Mouse (Mus musculus) heart, postnatal 0 days (tissue): ENCODE data around the gene Map1a. TPM values are rescaled to one million over a fixed set of nuclear protein-coding genes. Genes with fewer than 3 reads are reported as not detected.

ENCODE experiments used
- ATAC-seq: fragments of 200-750 bp; cut with Nextera tagmentation; 2 replicates; pipeline ENCODE4 v1.8.0; 2017; ENCODE audit warnings: low read depth, moderate number of reproducible peaks, moderate library complexity; ENCODE audit not compliant: insufficient read depth
- DNase-seq: peaks from one replicate; pipeline ENCODE4 v3.0.0-alpha.2; 2016; ENCODE audit warnings: low spot score
- H3K27ac ChIP-seq: fragments of 300-500 bp; sonication (generic); 2 replicates; pipeline ENCODE4 v1.5.1; 2014; ENCODE audit warnings: low read depth, mild to moderate bottlenecking
- H3K27me3 ChIP-seq: fragments of 300-500 bp; sonication (generic); 2 replicates; pipeline ENCODE4 v1.6.1; 2014; ENCODE audit warnings: low read length, mixed read lengths; ENCODE audit not compliant: control insufficient read depth, insufficient read depth
- H3K36me3 ChIP-seq: fragments of 300-500 bp; sonication (generic); replicated peaks from 2 replicates; pipeline ENCODE4 v1.6.1; 2014; ENCODE audit warnings: low read length, mixed read lengths; ENCODE audit not compliant: control insufficient read depth, insufficient read depth
- H3K4me1 ChIP-seq: fragments of 300-500 bp; sonication (generic); 2 replicates; pipeline ENCODE4 v1.6.1; 2014; ENCODE audit warnings: antibody characterized with exemption; ENCODE audit not compliant: control insufficient read depth, insufficient read depth
- H3K4me2 ChIP-seq: fragments of 300-500 bp; sonication (generic); 2 replicates; pipeline ENCODE4 v1.6.1; 2014; ENCODE audit warnings: low read depth, mild to moderate bottlenecking, low read length, moderate library complexity
- H3K4me3 ChIP-seq: fragments of 300-500 bp; sonication (generic); 2 replicates; pipeline ENCODE4 v1.5.1; 2014; ENCODE audit warnings: low read depth, low read length
- H3K9ac ChIP-seq: fragments of 300-500 bp; sonication (generic); replicated peaks from 2 replicates; pipeline ENCODE4 v1.6.1; 2014; ENCODE audit warnings: low read depth, low read length, mixed read lengths
- H3K9me3 ChIP-seq: fragments of 300-500 bp; sonication (generic); replicated peaks from 2 replicates; pipeline ENCODE4 v1.6.1; 2016; ENCODE audit warnings: low read length; ENCODE audit not compliant: control insufficient read depth
- CTCF ChIP-seq: IDR thresholded peaks from 2 replicates; pipeline ENCODE4 v1.5.1; 2016; ENCODE audit warnings: antibody characterized with exemption, control low read depth, low read depth
- EP300 ChIP-seq: IDR thresholded peaks from 2 replicates; pipeline ENCODE4 v1.6.1; 2016; ENCODE audit warnings: antibody characterized with exemption, low read depth
- WGBS: fragments of 180-500 bp; shearing (Covaris S2); extraction: QIAGEN DNeasy Blood & Tissue Kit; methylation state at CpG from one replicate; pipeline ENCODE4 v1.1.7; 2014; 5-methylcytosine and 5-hydroxymethylcytosine counted together
- polyA plus RNA-seq: library from polyadenylated mRNA; unstranded; fragments of >200 nt; fragmentation: Nextera tagmentation; extraction: Ambion mirVana; gene quantifications from 2 replicates; pipeline ENCODE4 v1.2.1, GENCODE M21; 2015
- total RNA-seq: library from RNA; depleted of rRNA; stranded (reverse); fragments of >200 nt; gene quantifications from 2 replicates; pipeline ENCODE4 v1.2.3, GENCODE M21; 2014; ENCODE audit warnings: low replicate concordance

Gene Map1a
- total and polyA plus RNA-seq, 2 experiments from 2014 or later: 4.8 to 24.9 TPM

- peak; percentile 75 for ATAC-seq
- peaks cover under 1% of the 10 kb centered on the region; the same call in 1 of the 2 replicates for H3K36me3 ChIP-seq
- WGBS: 4% methylated on average over 4 of the region's 4 CpGs
Measured at GRCm38 (mm10) chr2:121294182-121294581, 4.8 kb downstream of the Map1a start.

DNA sequence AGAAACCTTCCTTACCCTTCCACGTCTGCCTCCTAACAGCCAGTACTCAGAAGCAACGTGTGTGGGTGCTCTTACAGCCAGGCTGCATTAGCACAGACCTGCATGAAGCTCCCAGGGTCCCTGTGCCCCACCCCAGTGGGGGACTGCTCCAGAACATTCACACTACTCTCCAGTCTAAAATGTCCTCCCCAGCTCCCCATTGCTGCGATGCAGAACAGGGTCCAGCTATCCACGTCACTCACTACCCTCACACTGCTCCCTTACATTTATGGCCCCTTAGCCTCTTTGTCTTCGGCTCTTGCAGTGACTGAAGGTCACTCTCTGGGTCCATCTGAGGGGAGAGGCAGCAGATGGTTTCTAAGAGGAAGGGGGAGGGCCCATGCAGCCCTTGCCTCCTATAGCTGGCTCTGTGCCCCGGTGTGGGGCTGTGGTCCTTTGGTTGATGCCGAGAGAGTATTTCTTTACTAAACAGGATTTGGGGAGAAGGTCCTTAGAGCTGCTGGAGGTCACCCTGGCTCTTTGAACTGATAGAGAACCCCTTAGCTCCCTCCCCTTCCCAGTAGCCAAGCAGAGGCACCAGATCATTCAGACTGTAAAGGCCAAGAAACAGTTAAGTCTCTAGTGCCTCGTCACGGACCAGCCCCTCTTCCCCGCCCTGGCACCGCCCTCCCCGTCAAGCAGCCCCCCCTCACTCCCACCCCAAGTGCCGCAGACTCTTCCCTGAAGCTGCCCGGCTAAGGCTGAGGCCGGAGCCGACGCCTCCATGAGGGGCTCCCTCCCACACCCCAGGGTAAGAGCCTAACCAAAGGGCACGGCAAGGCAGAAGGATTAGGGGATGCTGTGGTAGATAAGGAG, 5.6 kb downstream of the Map1a start:
- Histone ChIP-seq H3K27me3 (peaks cover 10% of the 10 kb centered on the region), H3K4me1 (peaks cover 26% of the 10 kb centered on the region), H3K36me3 (peaks cover 9% of the 10 kb centered on the region; the same call in 1 of the 2 replicates), H3K9me3 (no peaks in the 10 kb centered on the region), H3K27ac (peak overlapping the region; percentile 94), H3K9ac (peak overlapping the region; percentile 57), H3K4me2 (peak overlapping the region; percentile 79), H3K4me3 (peak overlapping the region; percentile 54)
- ATAC-seq (peak; percentile 62), DNase-seq (peak; percentile 80)
- WGBS: 3% methylated on average over 18 of the region's 18 CpGs
- TF ChIP-seq CTCF (no peak), EP300 (no peak)

More at GRCm38 (mm10) chr2:121294182-121294581, 4.8 kb downstream of the Map1a start:
- DNase-seq: peak; percentile 84
- Histone ChIP-seq H3K4me2 (peak overlapping the region; percentile 79), H3K27ac (peak overlapping the region; percentile 94), H3K4me1 (peaks cover 26% of the 10 kb centered on the region), H3K9me3 (no peaks in the 10 kb centered on the region), H3K9ac (peak overlapping the region; percentile 57), H3K27me3 (peaks cover 10% of the 10 kb centered on the region), H3K4me3 (peak overlapping the region; percentile 54)
- TF ChIP-seq EP300 (no peak), CTCF (no peak)

DNA sequence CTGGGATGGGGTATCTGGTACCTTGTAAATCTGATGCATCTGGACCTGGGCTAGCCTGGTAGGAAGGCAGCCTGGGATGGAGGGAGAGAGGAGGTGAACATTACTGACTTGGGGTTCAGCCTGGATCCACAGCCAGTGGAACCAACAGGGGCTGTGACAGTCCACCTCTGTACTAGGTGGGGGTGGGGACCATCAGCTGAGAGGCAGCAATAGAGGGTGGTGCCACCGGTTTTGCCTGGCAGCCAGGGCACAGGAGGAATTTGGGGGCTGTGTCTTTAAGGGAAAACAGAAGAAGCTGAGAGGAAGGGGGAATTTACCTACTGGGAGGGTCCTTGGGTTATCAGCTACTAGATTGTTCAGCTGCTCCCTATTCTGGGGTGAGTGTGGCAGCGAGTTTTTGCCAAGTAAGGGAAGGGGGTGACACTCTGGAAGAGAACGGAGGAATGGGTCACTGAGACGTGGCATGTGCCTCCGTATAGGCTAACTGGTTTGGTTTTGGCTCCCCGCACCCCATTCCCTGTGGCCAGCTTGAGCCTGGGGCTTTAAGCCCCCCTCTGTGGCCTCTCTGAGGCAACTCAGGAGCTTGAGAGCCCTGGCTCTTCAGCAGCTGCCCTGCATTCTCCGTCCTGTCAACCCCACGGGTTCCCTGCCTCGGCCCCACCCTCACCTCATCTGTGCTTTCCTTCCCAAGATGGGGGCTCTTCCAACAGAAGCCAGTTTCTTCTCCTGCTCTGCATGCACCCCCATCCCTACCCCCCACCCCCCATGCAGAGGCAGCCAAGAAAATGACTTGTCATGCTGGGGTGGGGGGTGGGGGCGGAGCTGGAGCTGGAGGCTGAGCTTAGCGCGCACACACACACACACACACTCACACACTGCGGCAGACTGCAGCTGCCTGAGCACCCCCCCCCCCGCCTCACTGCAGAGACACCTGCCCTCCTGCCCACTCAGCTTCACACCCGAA, 6.5 kb downstream of the Map1a start:
- TF ChIP-seq EP300 (no peak), CTCF (no peak)
- ATAC-seq (peak; percentile 17; the same call in 1 of the 2 replicates), DNase-seq (peak; percentile 31)
- Histone ChIP-seq H3K9me3 (no peaks in the 10 kb centered on the region), H3K4me1 (peaks cover 26% of the 10 kb centered on the region), H3K27me3 (peaks cover 3% of the 10 kb centered on the region), H3K36me3 (peaks cover 17% of the 10 kb centered on the region), H3K4me2 (peak overlapping the region; percentile 79), H3K9ac (peak overlapping the region; percentile 57; the same call in 1 of the 2 replicates), H3K27ac (peak overlapping the region; percentile 94), H3K4me3 (peak overlapping the region; percentile 54)
- WGBS: 7% methylated on average over 15 of the region's 15 CpGs

GRCm38 (mm10) chr2:121296754-121297231, 7.4 kb downstream of the Map1a start:
- WGBS: 23% methylated on average over 6 of the region's 6 CpGs
- peaks cover 21% of the 10 kb centered on the region for H3K36me3 ChIP-seq
- peak overlapping the region; percentile 79 for H3K4me2 ChIP-seq
- no peaks in the 10 kb centered on the region for H3K27me3 ChIP-seq
- H3K9ac ChIP-seq: no peak overlapping the region
- no peak for TF ChIP-seq EP300
- TF ChIP-seq CTCF: no peak
- peak overlapping the region; percentile 54 for H3K4me3 ChIP-seq
- DNase-seq: no peak
- no peaks in the 10 kb centered on the region for H3K9me3 ChIP-seq
- ATAC-seq: no peak
- H3K4me1 ChIP-seq: peaks cover 26% of the 10 kb centered on the region
- H3K27ac ChIP-seq: no peak overlapping the region

GRCm38 (mm10) chr2:121297701-121298100, 8.3 kb downstream of the Map1a start:
- peaks cover 29% of the 10 kb centered on the region for H3K36me3 ChIP-seq
- DNase-seq (no peak), ATAC-seq (no peak)
- WGBS: 18% methylated on average over 9 of the region's 9 CpGs
- H3K4me3 ChIP-seq: no peak overlapping the region
- no peak overlapping the region for H3K27ac ChIP-seq
- TF ChIP-seq EP300 (no peak), CTCF (no peak)
- H3K9ac ChIP-seq: no peak overlapping the region
- H3K4me1 ChIP-seq: peaks cover 26% of the 10 kb centered on the region
- H3K9me3 ChIP-seq: no peaks in the 10 kb centered on the region
- H3K27me3 ChIP-seq: no peaks in the 10 kb centered on the region
- H3K4me2 ChIP-seq: no peak overlapping the region
